ENCODE assay signal across 21 mouse cellular contexts in the genomic region with DNA sequence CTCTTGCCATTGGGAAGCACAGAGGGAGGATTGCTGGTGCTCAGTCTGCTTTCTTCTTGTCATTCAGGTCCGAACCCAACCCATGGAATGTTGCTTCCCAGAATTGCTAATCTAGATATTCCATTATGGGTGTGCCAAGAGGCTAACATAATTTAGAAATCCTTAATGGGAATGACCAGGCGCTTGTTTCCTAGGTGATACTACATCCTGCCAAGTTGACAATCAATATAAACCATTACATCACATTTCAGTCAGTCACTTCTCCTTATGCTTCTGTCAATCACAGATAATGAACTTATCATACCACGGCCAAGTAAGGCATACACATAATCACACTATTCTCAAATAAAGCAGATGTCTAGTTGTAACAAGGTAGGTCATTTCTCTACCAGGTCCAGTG.
"Had no signal": no experiment of that assay in that cellular context is flagged by ENCODE, and none has a peak within 500 bp of the region (broad histone marks: within the 10 kb centered on the region; RNA-seq: fewer than 3 reads in every experiment).

No protein-coding gene starts in this region.

- H3K9me3 ChIP-seq: lung, embryonic 15.5 days; midbrain, embryonic 12.5 days; neural tube, embryonic 13.5 days; neural tube, embryonic 15.5 days had no signal

- H3K4me2 ChIP-seq: lung, embryonic 15.5 days; midbrain, embryonic 12.5 days; neural tube, embryonic 13.5 days; neural tube, embryonic 15.5 days had no signal

- H3K4me1 ChIP-seq: lung, embryonic 15.5 days; megakaryocyte, embryonic 14.5 days; midbrain, embryonic 12.5 days; neural tube, embryonic 13.5 days; neural tube, embryonic 15.5 days had no signal

- H3K4me3 ChIP-seq: lung, embryonic 15.5 days; megakaryocyte, embryonic 14.5 days; midbrain, embryonic 12.5 days; myocyte; neural tube, embryonic 13.5 days; neural tube, embryonic 15.5 days had no signal

- ATAC-seq: lung, postnatal 0 days; midbrain, embryonic 16.5 days had no signal

- H3K36me3 ChIP-seq: lung, embryonic 15.5 days; midbrain, embryonic 12.5 days; neural tube, embryonic 13.5 days; neural tube, embryonic 15.5 days had no signal

- H3K27me3 ChIP-seq: lung, embryonic 15.5 days; megakaryocyte, embryonic 14.5 days; midbrain, embryonic 12.5 days; neural tube, embryonic 13.5 days; neural tube, embryonic 15.5 days had no signal

- H3K9ac ChIP-seq: lung, embryonic 15.5 days; midbrain, embryonic 12.5 days; neural tube, embryonic 13.5 days; neural tube, embryonic 15.5 days had no signal

- DNase-seq: lung, adult 2 months; lung, postnatal 14 days; lung, postnatal 36 days; midbrain, embryonic 14.5 days; retina, postnatal 1 day; right cerebral cortex, adult 18-20 months; right cerebral cortex, postnatal 25 days; right cerebral cortex, postnatal 4 days; spleen, adult 18-20 months; thymus, adult 18-20 months; thymus, postnatal 14 days; thymus, postnatal 36 days had no signal

- H3K27ac ChIP-seq: lung, embryonic 15.5 days; macrophage; midbrain, embryonic 12.5 days; neural tube, embryonic 13.5 days; neural tube, embryonic 15.5 days had no signal
